Mouse (Mus musculus): ENCODE measurements around the gene Zfp292.

DNA sequence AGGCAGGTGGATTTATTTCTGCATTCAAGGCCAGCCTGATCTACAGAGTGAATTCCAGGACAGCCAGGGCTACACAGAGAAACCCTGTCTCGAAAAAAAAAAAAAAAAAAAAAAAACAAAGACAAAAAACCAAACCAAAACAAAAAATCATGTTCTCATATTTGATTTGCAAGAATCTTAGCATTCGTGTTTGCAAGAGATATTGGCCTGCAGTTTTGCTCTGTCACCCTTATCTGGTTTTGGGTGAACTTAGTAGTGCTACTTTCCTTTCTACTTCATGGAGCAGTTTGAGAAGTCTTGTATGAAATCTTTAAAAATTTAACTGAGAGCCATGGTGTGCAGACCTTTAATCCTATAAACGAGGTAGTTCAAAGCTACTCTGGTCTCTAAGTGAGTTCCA is 12.9 kb downstream of the Zfp292 start:
- TF ChIP-seq GATA1 (IDR thresholded peaks at IDR 0.05; ENCODE audit: low read length) (no peak), TAL1 (IDR thresholded peaks at IDR 0.05; ENCODE audit: low read length) (no peak)

Measured in erythroblast, embryonic 14.5 days (primary cell).